ENCODE assay signal across 10 mouse cellular contexts in genomic region chr5:64173302-64173701, GRCm38 (mm10).
"Had no signal": no experiment of that assay in that cellular context is flagged by ENCODE, and none has a peak within 500 bp of the region (broad histone marks: within the 10 kb centered on the region; RNA-seq: fewer than 3 reads in every experiment).

No protein-coding gene starts in this region.

- ATAC-seq: intestine, embryonic 16.5 days had no signal

- H3K9me3 ChIP-seq: limb, embryonic 12.5 days had no signal

- DNase-seq: kidney, adult 2 months; kidney, postnatal 25 days; lung, adult 18-20 months; right cerebral cortex, postnatal 4 days; spleen, adult 18-20 months; thymus, adult 2 months; thymus, postnatal 36 days had no signal

- H3K4me2 ChIP-seq: limb, embryonic 12.5 days had no signal

- H3K9ac ChIP-seq: limb, embryonic 12.5 days; liver, embryonic 14.5 days had no signal

- H3K36me3 ChIP-seq: limb, embryonic 12.5 days had no signal

- H3K4me3 ChIP-seq: limb, embryonic 12.5 days had no signal

- H3K27ac ChIP-seq: limb, embryonic 12.5 days; liver, embryonic 14.5 days had no signal
